Mouse (Mus musculus): ENCODE results near the gene Myo1a.

GRCm38 (mm10) chr10:127669170-127669569 is 35.8 kb upstream of the Myo1a start:
- TF ChIP-seq POLR2A (IDR thresholded peaks at IDR 0.05; ENCODE audit: borderline replicate concordance, extremely low read depth, low read depth, low read length) = no peak
- no peak for TF ChIP-seq CTCF (IDR thresholded peaks at IDR 0.05; ENCODE audit: insufficient read depth, low read length)

Measured in lung, adult 2 months (tissue).